Mouse (Mus musculus): ENCODE data around the gene Gm10638.

The Gm10638 gene

DNA sequence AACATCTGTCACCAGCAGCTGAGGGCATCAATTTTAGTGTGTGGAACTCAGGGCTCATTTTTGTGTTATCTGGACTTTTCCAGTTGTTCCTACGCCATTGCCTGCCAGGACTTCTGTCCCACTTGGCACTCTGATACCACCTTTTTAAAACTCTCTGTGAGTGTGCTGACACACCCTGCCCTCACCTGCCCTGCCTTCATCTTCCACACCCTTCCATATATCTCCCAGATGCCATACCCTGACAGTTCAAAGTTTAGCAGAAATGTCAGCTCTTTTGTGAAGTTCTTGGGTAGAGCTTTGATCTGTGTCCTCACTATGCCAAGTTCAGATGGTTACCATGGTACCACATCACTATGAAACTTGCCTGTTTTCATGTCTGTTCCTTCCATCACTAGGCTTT is 44.1 kb downstream of the Gm10638 start:
- in situ Hi-C loops (cut with MboI) = no loop called here

DNA sequence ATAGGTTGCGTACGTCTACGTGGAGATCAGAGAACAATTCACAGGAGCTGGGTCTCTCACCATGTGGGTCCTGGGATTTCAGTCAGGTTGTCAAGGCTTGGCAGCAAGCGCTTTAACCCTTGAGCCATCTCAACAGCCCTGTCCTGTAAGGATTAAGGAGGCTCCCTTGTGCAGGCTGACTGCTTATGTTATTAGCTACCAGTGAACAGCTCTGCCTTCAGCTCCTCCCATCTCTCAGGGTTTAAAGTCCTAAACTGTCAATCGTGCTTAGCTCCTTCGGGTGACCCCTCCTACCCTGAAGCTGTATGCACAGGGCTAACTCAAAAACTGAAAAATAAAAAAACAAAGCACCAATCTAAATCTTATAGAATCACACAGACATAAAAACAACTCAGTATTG is 46.0 kb downstream of the Gm10638 start:
- in situ Hi-C loops (cut with MboI) = no loop called here

DNA sequence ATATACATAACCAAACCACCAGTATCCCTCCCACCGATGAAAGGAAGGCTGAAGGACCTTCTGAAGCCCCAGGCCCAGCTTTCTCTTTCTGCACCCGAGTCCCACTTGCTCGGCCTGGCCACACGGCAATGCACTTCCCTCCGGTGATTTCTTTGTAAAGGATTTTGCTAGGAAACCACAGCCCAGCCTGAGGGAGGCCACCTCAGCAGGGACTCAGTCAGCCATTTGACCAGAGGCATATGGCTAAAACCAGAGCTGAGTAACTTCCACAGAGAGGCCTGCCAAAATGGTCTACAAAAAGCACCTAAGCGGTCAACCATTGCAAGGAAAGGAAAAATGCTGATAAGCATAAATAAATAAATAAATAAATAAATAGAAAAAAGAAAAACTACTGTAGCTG is 49.2 kb downstream of the Gm10638 start:
- in situ Hi-C loops (cut with MboI) = no loop called here
